Mouse (Mus musculus): ENCODE data around the gene Gde1.

Gde1 gene

DNA sequence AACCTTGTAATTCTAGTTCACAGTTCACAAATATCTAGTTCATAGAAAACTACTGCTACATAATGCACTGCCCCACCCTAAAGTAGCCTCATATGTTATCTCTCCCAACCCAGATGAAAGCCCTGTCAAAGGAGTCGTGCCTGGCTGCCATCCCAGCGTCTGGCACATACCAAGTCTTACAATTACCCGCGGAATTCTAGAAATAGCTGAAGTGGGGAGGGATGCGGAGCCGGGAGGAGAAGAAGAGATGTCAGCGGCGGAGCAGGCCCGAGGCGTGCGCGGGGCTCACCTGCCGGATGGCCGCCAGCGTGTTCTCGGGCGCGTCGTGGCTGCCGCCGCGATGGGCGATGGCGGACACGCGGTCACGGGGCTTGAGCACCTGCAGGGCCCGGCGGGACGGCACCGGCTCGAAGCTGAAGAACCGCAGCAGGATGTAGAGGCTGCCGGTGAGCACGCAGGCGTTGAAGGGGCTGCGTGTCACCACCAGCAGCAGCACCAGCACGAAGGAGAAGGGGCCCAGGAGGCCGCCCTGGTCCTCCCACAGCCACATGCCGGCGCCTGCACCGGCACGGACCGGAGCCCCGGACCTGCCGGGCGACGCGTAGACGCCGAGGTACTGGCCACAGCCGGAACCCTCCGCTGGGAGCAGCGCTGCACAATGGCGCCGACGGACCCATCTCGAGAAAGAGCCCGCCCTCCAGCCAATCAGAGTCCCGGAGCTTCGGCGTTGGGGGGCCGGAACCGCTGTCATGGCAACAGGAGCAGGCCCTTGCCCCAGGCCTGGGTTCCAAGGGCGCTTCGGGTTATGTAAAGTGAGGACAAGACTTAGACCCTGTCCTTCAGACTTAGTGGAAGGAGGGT, at the start of gene Gde1:
Gene Gde1 (minus strand): TSS at position 678 of the 861 bp plus-strand sequence.
- peak; percentile 96 to 97 for DNase-seq (ENCODE audit: low spot score in 2 of 2)

GRCm38 (mm10) chr7:118751625-118752024, 46.0 kb upstream of the Gde1 start:
- DNase-seq (ENCODE audit: low spot score in 2 of 2), result no peak

DNA sequence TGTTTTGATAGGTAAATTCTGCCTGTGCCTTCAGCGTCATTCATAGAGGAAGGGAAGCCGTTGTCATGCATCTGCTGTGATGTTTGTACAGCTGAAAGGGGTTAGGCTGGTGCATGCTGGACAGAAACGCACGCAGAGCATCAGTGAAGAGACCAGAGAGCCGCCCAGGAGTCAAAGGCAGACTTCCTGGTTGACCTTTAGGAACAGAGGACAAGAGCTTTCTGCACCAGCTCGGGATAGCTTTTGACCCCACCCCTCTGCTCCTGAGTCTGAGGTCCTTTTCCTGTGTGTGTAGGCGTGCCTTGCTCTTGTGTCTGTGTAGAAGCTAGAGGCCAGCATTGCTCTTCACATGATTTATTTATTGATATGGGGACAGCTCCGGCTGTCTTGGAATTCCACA, 44.1 kb upstream of the Gde1 start:
- no peak for DNase-seq (ENCODE audit: low spot score in 2 of 2)

GRCm38 (mm10) chr7:118747891-118748672, 42.5 kb upstream of the Gde1 start:
- peak; percentile 65 to 80 for DNase-seq (ENCODE audit: low spot score in 2 of 2)

GRCm38 (mm10) chr7:118744766-118745165, 39.2 kb upstream of the Gde1 start:
- DNase-seq (ENCODE audit: low spot score in 2 of 2), result no peak

DNA sequence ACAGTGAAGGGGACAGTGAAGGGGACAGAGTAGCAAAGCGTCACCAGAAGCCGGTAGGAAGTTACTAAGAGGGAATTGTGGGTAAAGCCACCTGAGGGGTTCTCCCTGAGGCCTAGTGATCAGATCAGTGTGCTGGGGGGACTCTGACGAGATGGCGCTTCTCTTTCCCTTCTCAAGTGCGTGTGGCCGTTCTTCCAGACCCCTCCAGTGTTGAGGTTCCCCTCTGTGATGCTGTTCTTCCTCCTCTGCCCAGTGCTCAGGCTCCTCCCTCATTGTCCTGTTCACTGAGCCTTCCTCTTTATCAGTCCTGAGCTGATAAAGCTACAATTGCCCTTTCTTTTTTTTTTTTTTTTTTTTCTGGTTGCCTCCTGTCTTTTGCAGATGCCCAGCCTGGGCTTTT, 36.7 kb upstream of the Gde1 start:
- DNase-seq (ENCODE audit: low spot score in 2 of 2), result no peak

GRCm38 (mm10) chr7:118740532-118741338, 35.2 kb upstream of the Gde1 start:
- DNase-seq (ENCODE audit: low spot score in 2 of 2), result peak; percentile 98 to 99

GRCm38 (mm10) chr7:118739975-118740531, 34.5 kb upstream of the Gde1 start, which contains the start of gene Vps35l:
Gene Vps35l, plus strand, starts transcription at chr7:118740226.
- DNase-seq (ENCODE audit: low spot score in 2 of 2), result peak; percentile 89

GRCm38 (mm10) chr7:118738730-118739129, 33.2 kb upstream of the Gde1 start:
- DNase-seq (ENCODE audit: low spot score in 2 of 2), result peak in 1 of 2 experiments; percentile 49

GRCm38 (mm10) chr7:118733225-118733624, 27.6 kb upstream of the Gde1 start:
- DNase-seq (ENCODE audit: low spot score in 2 of 2), result no peak

GRCm38 (mm10) chr7:118731781-118732180, 26.2 kb upstream of the Gde1 start:
- no peak for DNase-seq (ENCODE audit: low spot score in 2 of 2)

DNA sequence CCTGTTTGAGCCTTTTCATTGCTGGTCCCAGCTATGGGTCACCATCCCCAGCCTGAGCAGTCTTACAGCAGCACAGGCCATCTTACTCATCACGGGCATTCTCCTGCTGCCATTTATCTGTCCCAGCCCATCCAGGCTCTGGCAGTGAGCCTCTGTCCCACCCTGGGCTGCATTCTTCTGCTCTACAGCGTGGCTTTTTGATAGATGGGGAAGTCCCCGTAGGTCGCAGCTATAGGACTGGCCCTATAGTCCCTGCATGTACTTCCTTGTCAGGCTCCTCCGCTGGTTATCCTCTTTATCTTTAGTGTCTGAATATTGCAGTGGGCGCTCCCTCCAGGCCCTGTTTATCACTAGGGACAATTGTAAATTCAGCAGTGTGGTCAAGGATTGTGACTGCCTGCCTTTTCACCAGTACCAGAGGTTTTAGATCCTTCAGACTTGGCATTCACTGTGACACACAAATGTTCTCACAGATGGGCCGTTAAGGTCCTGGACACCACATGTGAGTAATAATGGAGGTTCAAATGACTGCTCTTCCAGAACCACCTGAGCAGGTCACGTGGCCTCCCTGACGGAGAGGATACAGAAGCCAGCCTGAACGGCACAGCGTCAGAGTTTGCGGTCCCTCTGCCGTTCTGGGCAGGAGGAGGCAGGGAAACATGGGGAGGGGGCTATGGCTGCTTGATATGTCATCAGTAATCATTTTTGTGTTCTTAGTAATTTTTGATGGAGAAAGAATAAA, 23.4 kb upstream of the Gde1 start:
- no peak for DNase-seq (ENCODE audit: low spot score in 2 of 2)

DNA sequence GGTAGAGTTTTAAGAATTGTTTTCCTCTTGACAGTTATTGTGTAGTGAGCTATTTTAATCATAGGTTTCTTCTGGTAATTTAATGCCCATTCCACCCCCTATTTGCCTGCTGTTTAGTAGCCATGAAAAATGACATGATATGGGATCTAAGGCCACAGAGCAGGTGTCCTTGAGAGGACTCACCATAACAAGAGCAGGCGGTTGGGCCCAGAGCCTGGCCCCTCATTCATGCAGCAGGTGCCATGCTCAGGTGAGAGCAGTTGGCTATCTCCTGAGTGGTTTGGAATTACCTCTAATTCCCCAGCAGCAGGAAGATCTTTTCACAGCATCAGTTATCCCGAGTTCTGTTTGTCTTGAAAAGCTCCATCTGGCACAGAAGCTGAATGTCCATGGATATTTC, 19.9 kb upstream of the Gde1 start:
- no peak for DNase-seq (ENCODE audit: low spot score in 2 of 2)

- no peak for DNase-seq (ENCODE audit: low spot score in 2 of 2)
Measured at GRCm38 (mm10) chr7:118723927-118724326, 18.3 kb upstream of the Gde1 start.

- DNase-seq (ENCODE audit: low spot score in 2 of 2), result no peak
Measured at GRCm38 (mm10) chr7:118718066-118718465, 12.5 kb upstream of the Gde1 start.

DNA sequence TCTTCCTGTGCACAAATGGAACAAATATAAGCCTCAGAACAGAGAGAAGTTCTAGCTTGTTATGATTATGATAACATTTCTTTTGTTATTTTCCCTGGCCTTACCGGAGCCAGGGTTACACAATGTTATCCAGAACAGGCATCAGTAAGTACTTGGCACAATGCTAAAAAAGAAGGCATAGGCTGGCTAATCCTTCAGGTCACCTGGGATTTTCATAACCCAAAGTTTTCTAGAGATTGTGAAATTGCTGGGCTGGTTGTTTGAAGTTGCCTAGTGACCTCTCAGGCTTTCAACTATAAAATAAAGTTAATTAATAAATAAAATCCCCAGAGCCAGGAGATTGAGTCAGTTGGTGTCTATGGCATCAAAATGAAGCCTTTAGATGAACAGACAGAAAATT, 9.3 kb upstream of the Gde1 start:
- DNase-seq (ENCODE audit: low spot score in 2 of 2), result no peak

GRCm38 (mm10) chr7:118712228-118713173, 6.9 kb upstream of the Gde1 start, which contains the start of gene Ccp110:
Gene Ccp110, plus strand, starts transcription at chr7:118712552.
- peak; percentile 96 to 98 for DNase-seq (ENCODE audit: low spot score in 2 of 2)

DNA sequence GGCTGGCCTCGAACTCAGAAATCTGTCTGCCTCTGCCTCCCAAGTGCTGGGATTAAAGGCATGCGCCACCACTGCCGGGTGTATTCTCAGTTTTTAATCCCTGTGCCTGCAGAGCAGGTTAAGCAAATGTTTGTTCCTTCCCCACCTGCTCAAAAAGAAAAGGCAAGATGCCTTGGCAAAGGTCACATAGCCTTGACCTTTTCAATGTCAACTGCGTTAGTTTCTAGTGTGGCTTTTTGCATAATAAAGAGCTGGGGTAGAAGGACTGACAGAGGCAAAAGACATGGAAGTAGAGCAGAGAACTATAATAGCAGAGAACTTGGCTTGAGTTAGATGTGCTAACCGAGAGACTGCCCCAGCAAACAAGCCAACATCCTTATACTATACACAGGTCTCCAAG, 5.2 kb upstream of the Gde1 start:
- no peak for DNase-seq (ENCODE audit: low spot score in 2 of 2)

- DNase-seq (ENCODE audit: low spot score in 2 of 2), result peak in 1 of 2 experiments; percentile 41
Measured at GRCm38 (mm10) chr7:118708002-118708401, 2.4 kb upstream of the Gde1 start.

DNA sequence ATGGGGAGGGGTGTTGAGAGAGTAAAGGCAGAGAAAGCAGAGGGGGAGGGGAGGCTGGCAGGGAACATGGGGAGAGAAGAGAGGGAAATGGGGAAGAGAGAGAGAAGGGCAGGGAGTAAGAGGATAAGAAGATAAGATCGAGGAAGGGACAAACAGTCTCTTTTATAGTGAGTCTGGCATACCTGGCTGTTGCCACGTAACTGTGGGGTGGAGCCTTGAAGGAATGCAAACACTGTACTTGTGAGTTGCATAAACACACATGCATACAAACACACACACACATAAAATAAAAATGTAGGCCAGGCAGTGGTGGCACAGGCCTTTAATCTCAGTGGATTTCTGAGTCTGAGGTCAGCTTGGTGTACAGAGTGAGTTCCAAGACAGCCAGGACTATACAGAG, 1.6 kb upstream of the Gde1 start:
- no peak for DNase-seq (ENCODE audit: low spot score in 2 of 2)

All from right cerebral cortex, postnatal 10 days (tissue).